Mouse (Mus musculus): ENCODE measurements around the gene Olfr223.

DNA sequence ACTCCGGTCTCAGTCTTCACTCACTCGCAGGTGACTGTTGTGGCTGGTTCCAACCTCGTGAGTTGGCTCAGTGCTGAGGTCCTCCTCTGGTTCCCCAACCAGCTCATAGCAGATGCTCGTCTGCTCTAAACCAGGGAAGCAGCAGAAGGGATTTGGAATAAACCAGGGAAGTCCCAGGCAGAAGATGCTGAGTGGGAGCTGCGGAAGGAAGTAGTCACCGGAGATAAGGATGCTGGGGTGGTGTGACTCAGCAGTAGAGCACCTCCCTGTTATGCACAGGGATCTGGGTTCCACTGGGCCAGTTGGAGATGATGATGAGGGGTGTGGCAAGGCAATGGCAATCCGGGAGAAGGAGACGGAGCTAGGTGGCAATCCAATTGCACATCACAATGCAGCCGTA, 49.1 kb downstream of the Olfr223 start:
- TF ChIP-seq CTCF (conservative IDR thresholded peaks at IDR 0.05; ENCODE audit: insufficient read depth, insufficient read length, low read depth, low read length) (no peak), POLR2A (IDR thresholded peaks at IDR 0.05; ENCODE audit: low read depth, low read length) (no peak)
